Mouse (Mus musculus) ES-Bruce4 (cell line): ENCODE measurements around the gene Foxp1.

ENCODE experiments used
- CTCF ChIP-seq: IDR thresholded peaks from one replicate; pipeline ENCODE4 v1.8.1; 2011; ENCODE audit warnings: low read depth, low read length
- POLR2A ChIP-seq: IDR thresholded peaks from one replicate; pipeline ENCODE4 v1.8.1; 2011; ENCODE audit warnings: low read length; ENCODE audit not compliant: insufficient read depth

GRCm38 (mm10) chr6:99528972-99529371 lies 6.5 kb upstream of the Foxp1 start:
- TF ChIP-seq CTCF (no peak), POLR2A (no peak)
